ENCODE assay signal across 8 mouse cellular contexts in genomic region chr6:49074117-49074490, GRCm38 (mm10). TPM values are rescaled to one million over a fixed set of nuclear protein-coding genes. Genes with fewer than 3 reads are reported as not detected.
DNase-seq lines count a peak whose midpoint lies in the region; ATAC-seq lines count a peak whose summit lies in the region.

No protein-coding gene starts in this region.

- no peak for DNase-seq in frontal cortex, postnatal 25 days (ENCODE audit: low spot score in 2 of 2)
- DNase-seq in CD4-positive, CD25-positive, alpha-beta regulatory T cell, adult 2 months (ENCODE audit: low read depth, low spot score), result peak; percentile 54
- peak; percentile 69 for DNase-seq in induced T-regulatory cell, adult 2 months (ENCODE audit: low read depth)
- no peak for DNase-seq in layer of hippocampus, postnatal 36 days
- no peak for DNase-seq in yolk sac, embryonic 10.5 days (ENCODE audit: low spot score)

- under 1% methylated on average over 19 of the region's 19 CpGs for WGBS in embryonic facial prominence, embryonic 13.5 days

- H3K4me2 ChIP-seq in embryonic facial prominence, embryonic 13.5 days, result peak overlapping the region; percentile 89

- H3K4me1 ChIP-seq in embryonic facial prominence, embryonic 13.5 days, result peaks cover 16% of the 10 kb centered on the region
- peaks cover 39% of the 10 kb centered on the region for H3K4me1 ChIP-seq in megakaryocyte, embryonic 14.5 days

- H3K27me3 ChIP-seq in embryonic facial prominence, embryonic 13.5 days, result no peaks in the 10 kb centered on the region
- no peaks in the 10 kb centered on the region for H3K27me3 ChIP-seq in megakaryocyte, embryonic 14.5 days (replicated peaks)

- peak; percentile 29; the same call in 1 of the 2 replicates for ATAC-seq in frontal cortex, adult (ENCODE audit: low TSS enrichment)
- peak; percentile 63 for ATAC-seq in embryonic facial prominence, embryonic 13.5 days (ENCODE audit: insufficient number of reproducible peaks, insufficient read depth, low FRiP score, low TSS enrichment, low read depth)

- peak overlapping the region; percentile 97 for H3K9ac ChIP-seq in embryonic facial prominence, embryonic 13.5 days

- peak overlapping the region; percentile 100 for H3K4me3 ChIP-seq in embryonic facial prominence, embryonic 13.5 days
- peak overlapping the region; percentile 92 for H3K4me3 ChIP-seq in megakaryocyte, embryonic 14.5 days (replicated peaks)

- H3K36me3 ChIP-seq in embryonic facial prominence, embryonic 13.5 days, result 0 out of 2 replicates have a peak, but pooled peaks cover 4% of the 10 kb centered on the region
- peaks cover 18% of the 10 kb centered on the region for H3K36me3 ChIP-seq in megakaryocyte, embryonic 14.5 days (replicated peaks; ENCODE audit: low read length)

- peak overlapping the region; percentile 78 for H3K27ac ChIP-seq in embryonic facial prominence, embryonic 13.5 days

- H3K9me3 ChIP-seq in embryonic facial prominence, embryonic 13.5 days, result no peaks in the 10 kb centered on the region
- H3K9me3 ChIP-seq in megakaryocyte, embryonic 14.5 days, result no peaks in the 10 kb centered on the region

RNA-seq across cellular contexts. Expression of gene Malsu1, which starts 0.5 kb away (rescaled TPM):
- 83.8 and 87.9 TPM in 2 replicates for polyA plus RNA-seq in embryonic facial prominence, embryonic 13.5 days (2015; fragmentation: Nextera tagmentation; extraction: Ambion mirVana)
- polyA plus RNA-seq in megakaryocyte, embryonic 14.5 days (2012; ENCODE audit: insufficient read depth, low replicate concordance), result 42.4 and 187 TPM in 2 replicates
- total RNA-seq in layer of hippocampus, postnatal 36 days (2021), result 10 to 100 TPM; 33.1 to 35.8 TPM

RNA-seq across cellular contexts. Expression of gene Gpnmb, which starts 37.8 kb away (rescaled TPM):
- polyA plus RNA-seq in embryonic facial prominence, embryonic 13.5 days (2015; fragmentation: Nextera tagmentation; extraction: Ambion mirVana), result 1.3 and 1.4 TPM in 2 replicates
- polyA plus RNA-seq in megakaryocyte, embryonic 14.5 days (2012; ENCODE audit: insufficient read depth, low replicate concordance), result 45.1 and 495 TPM in 2 replicates
- 1 to 10 TPM; 1.8 to 3.1 TPM for total RNA-seq in layer of hippocampus, postnatal 36 days (2021)

Comparison
In these comparisons a context has a peak if more than half of its experiments do, and no peak if none do; other contexts are left out.
1. DNase-seq: peak in CD4-positive, CD25-positive, alpha-beta regulatory T cell, adult 2 months (single experiment) and induced T-regulatory cell, adult 2 months (single experiment); none in frontal cortex, postnatal 25 days (0 of 2), layer of hippocampus, postnatal 36 days (0 of 2) and yolk sac, embryonic 10.5 days (single experiment).
2. RNA of gene Gpnmb, which starts 37.8 kb away (polyA plus RNA-seq): 45.1 to 495 TPM in megakaryocyte, embryonic 14.5 days; 1.3 to 1.4 TPM in embryonic facial prominence, embryonic 13.5 days; every median in the first group is over 10 times any median in the second.